Mouse (Mus musculus): ENCODE data around the gene Syt16.

Syt16 gene

DNA sequence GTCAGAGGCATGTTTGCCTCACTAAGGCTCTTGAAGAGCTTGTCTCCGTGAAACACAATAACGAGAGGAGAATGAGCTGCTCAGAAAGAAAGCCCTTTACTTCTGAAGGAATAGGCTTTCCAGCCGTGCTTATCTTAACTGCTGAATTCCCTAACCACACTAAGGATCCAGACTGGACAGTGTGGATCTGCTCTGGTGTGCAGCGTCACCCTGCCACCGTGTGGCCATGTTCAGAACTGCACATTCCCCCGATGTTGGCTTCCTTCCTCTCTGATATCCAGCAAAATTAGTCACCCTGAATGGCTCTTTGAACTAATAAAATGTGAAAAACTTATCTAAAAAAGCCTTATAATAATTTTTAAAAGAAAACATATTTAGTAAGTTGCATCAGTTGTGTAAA lies 16.3 kb downstream of the Syt16 start:
- DNase-seq (ENCODE audit: low spot score) = peak; percentile 86

GRCm38 (mm10) chr12:74014739-74015270 lies 17.3 kb downstream of the Syt16 start:
- peak; percentile 49 for DNase-seq (ENCODE audit: low spot score)

DNA sequence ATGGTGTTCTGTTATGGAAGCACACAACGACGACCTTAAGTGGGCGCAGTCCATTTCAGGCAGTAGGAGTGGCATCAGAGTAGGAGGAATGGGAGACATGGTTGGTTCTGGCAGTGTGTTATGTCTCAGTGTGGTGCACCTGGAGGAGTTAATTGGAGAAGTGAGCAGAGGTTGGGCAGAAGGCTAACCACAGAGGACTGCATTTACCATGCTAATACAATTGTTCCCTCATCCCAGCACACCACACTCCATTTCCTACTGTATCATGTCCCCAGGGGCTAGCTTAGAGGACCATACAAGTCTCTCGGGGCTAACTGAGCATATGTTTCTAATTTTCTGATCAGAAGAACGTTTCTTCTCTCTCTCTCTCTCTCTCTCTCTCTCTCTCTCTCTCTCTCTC lies 18.0 kb downstream of the Syt16 start:
- no peak for DNase-seq (ENCODE audit: low spot score)

- no peak for DNase-seq (ENCODE audit: low spot score)
Observed at GRCm38 (mm10) chr12:74023260-74023659, 25.8 kb downstream of the Syt16 start.

GRCm38 (mm10) chr12:74024912-74025311 lies 27.5 kb downstream of the Syt16 start:
- DNase-seq (ENCODE audit: low spot score) = no peak

- DNase-seq (ENCODE audit: low spot score) = no peak
Observed at GRCm38 (mm10) chr12:74043225-74043624, 45.8 kb downstream of the Syt16 start.

GRCm38 (mm10) chr12:74043755-74044154 lies 46.3 kb downstream of the Syt16 start:
- DNase-seq (ENCODE audit: low spot score) = no peak

DNA sequence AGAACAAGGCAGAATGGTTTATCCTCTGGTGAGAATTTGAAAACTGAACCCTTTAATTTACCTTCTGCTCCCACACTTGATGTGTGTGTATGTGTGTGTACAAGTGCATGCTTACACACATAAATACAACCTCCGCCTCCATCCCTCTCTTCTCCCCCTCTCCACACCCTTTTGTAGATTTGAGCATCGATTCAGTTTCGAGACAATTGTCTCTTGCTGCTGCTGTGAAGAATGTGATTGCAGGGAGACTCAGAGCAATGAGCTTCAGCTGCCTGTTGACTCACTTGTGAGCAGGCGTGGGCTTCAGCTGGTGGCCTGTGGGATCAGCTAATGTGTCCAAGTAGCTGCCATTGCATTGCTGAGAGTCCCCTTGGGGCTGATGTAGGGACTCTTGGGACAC lies 46.8 kb downstream of the Syt16 start:
- no peak for DNase-seq (ENCODE audit: low spot score)

DNA sequence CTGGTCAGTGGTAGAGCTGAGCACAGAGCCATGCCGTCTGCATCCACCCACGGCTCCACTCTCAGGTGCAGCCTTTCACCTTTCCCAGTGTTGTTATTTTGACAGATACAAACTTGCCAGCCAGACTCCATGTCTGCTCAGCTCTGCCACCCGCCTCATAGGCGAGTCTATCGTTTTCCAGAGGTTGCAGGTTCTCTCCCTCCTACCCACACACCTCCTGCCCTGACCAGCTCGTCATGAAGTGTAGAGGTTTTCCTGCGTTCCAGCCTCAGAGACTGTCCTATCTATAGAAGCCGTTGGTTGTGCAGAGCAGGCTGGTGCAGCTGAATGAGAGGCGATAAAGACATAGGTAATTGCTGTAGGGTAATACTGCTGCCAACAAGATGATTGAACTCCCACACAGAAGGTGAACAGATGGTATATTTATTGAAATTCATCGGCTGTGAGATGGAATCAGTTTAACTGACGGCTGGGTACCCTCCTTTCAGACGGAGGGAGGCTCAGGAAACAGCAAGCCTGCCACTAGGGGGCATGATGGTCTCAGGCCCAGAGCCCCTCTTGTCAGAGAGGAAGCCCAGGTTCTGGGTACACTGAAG lies 58.0 kb downstream of the Syt16 start:
- DNase-seq (ENCODE audit: low spot score) = peak; percentile 71

DNA sequence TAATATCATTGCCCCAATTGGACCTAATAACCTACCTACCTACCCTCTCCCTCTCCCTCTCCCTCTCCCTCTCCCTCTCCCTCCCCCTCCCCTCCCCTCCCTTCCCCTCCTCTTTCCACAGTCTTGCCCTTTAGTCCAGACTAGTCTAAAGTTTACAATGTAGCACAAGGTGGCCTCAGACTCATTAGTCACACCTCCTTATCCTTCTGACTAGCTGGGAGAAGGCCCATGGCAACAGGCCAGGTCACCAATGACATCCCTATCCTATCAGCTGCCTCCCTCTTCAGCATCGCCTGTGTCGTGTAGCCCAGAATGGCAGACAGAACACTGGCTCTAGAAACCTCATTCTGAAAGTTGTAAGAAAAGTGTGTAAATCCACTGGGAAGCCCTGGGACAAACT lies 58.7 kb downstream of the Syt16 start:
- peak; percentile 16 for DNase-seq (ENCODE audit: low spot score)

DNA sequence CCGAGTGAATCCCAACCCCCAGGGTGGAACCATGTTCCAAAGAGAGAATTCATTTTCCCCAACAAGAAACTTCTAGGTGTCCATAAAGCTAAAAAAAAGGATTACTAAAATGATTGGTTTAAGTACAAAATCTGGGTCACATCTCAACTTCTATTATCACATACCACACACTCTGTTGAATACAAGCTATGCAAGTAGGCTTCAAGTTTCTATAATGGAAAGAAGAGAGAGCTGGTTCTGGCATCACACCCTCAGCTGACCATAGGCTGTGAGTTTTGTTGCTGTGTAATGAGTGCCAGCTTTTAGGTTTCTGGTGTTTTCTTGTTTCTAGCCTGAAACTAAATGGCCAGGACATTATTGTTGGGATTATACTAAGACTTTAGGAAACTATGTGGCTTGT lies 65.1 kb downstream of the Syt16 start:
- DNase-seq (ENCODE audit: low spot score) = no peak

DNA sequence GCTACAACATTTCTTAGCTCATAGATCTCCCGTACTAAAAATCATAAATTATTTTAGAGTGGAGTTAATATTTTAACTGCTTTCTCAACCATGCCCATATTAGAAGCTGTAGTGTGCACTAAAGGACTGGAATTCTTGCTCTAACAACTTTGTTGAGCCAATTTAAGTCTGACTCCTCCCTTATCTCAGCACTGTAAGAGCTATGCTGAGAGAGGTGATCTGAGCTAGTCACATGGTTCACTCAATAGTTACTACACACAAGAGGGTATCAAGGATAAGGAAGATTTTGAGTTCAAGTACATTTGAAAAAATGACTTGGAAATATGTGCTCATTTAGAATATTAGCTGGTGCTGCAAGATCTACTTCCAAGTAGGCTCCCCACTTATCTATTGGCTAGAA lies 71.5 kb downstream of the Syt16 start:
- no peak for DNase-seq (ENCODE audit: low spot score)

DNA sequence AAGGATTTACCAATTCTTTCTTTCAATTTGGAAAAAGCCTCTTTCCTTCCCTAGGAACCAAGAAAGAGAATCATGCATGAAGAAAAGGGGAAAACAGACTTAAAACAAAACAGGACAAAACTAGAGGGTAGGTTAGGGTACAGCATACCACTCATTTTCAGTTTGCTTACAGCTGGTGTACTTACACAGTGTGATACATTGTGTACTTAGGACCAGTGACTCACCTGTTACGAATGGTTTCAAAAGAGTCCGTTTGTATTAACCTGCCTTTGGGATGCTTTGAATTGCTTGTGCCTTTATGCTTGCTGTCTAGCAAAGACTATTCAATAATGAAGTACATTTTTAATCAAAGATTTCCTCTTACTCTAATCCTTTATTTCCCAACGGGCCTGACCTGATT lies 78.1 kb downstream of the Syt16 start:
- no peak for DNase-seq (ENCODE audit: low spot score)

GRCm38 (mm10) chr12:74076091-74076490 lies 78.6 kb downstream of the Syt16 start:
- DNase-seq (ENCODE audit: low spot score) = no peak

- no peak for DNase-seq (ENCODE audit: low spot score)
Observed at GRCm38 (mm10) chr12:74081122-74081521, 83.7 kb downstream of the Syt16 start.

DNA sequence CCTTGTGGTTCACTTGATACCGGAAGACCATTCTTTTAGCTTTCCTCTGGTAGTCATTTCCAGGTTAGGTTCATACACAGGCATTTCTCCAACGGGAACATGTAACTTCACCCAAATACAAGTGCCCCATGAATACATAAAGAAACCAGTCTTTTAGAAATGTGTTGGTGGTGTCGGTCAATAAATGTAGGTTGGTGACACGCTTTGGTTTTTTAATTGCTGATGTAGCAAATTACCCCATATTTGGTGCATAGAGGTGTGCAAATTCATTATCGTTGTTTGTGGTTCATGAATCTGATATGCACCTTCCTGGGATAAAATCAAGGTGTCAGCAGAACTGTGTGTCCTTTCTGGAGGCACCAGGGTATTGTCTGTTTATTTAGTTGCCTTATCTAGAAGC lies 86.9 kb downstream of the Syt16 start:
- DNase-seq (ENCODE audit: low spot score) = no peak

- DNase-seq (ENCODE audit: low spot score) = no peak
Observed at GRCm38 (mm10) chr12:74087086-74087485, 89.6 kb downstream of the Syt16 start.

GRCm38 (mm10) chr12:74089342-74090131 lies 92.1 kb downstream of the Syt16 start:
- no peak for DNase-seq (ENCODE audit: low spot score)

DNA sequence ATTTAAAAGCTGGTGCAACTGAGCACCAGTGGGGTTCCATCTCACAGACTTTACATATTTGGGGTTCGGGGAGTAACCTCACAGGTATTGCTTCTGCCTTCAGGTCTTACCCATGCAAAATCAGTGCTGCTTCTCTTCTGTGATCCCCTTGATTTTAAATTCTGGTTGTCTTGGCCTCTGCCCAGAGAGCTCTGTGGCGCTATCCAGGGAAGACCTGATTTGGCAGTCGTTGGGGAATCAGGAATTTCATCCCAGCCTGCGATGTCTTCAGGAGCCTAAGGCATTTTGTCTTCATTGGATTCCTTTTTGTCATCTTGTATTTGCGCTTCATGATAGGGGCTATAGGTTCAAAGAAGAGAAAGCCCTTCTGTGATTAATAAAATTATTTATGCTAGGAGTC lies 95.1 kb downstream of the Syt16 start:
- no peak for DNase-seq (ENCODE audit: low spot score)

DNA sequence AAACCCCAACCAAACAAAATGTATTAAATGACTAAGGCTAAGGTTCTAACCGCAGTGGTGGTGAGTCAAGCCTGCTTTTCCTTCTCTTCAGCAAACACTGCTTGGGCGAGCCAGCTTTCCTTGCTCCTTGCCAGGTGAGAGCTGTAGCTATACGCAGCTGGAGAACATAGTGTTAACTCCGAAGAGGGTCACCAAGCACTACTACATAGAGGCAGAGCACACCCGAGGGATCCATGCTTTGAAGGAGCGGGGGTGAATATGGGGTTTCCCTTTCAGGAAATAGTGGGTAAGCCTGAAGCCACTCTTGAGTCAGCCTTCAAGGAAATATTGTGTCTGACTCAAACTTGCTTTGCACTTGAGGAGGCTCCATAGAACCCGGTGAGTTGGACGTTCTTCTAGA lies 95.6 kb downstream of the Syt16 start:
- DNase-seq (ENCODE audit: low spot score) = peak; percentile 51

DNA sequence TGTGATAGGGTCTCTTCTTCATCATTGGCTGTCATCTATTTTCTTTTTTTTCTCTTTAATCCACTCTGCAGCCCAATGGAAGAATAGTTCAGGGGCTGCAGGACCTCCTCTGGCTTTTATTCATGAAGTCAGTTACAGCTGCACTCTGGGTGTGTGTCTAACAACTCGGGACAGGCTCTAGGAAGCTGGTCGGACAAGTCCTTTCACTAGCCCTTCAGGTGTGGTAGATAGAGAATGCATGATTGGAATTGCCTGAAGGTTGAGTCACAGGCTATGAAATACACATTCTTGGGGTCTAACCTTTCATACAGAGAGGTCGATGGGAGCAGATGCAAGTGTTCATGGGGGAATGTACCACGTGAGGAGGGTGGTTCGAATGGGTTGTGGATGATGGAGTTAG lies 97.2 kb downstream of the Syt16 start:
- DNase-seq (ENCODE audit: low spot score) = peak; percentile 52

GRCm38 (mm10) chr12:74098572-74099290 lies 101.3 kb downstream of the Syt16 start:
- no peak for DNase-seq (ENCODE audit: low spot score)

Data from urinary bladder, postnatal 14 days (tissue).